Mouse (Mus musculus): Measurements from ENCODE around the gene Mrpl53. TPM values are rescaled to one million over a fixed set of nuclear protein-coding genes. Genes with fewer than 3 reads are reported as not detected.
A peak's percentile ranks its signal among the peaks of the same experiment; 100 is the strongest.

The Mrpl53 gene
- polyA plus RNA-seq, 1 experiment from 2014 or later: 134 TPM

GRCm38 (mm10) chr6:83137576-83137950, 28.7 kb downstream of the Mrpl53 start:
- H3K9ac ChIP-seq (ENCODE audit: low read depth, low read length): peak overlapping the region; percentile 87
- no peaks in the 10 kb centered on the region; the same call in 1 of the 2 replicates for H3K36me3 ChIP-seq (ENCODE audit: control insufficient read depth, insufficient read depth, low read length)
- peak overlapping the region; percentile 58 for H3K4me3 ChIP-seq (ENCODE audit: low read length)
- peak overlapping the region; percentile 81 for H3K4me2 ChIP-seq (ENCODE audit: low read depth, low read length)
- peaks cover 39% of the 10 kb centered on the region for H3K4me1 ChIP-seq (ENCODE audit: control insufficient read depth, insufficient read depth, low read length)
- peak; percentile 81 for ATAC-seq
- WGBS: 1% methylated on average over 12 of the region's 12 CpGs
- peak overlapping the region; percentile 100 for H3K27ac ChIP-seq (ENCODE audit: low read length)
- no peaks in the 10 kb centered on the region for H3K27me3 ChIP-seq (replicated peaks; ENCODE audit: control insufficient read depth, insufficient read depth, low read length)
- H3K9me3 ChIP-seq (ENCODE audit: control insufficient read depth, low read length): no peaks in the 10 kb centered on the region

- Histone ChIP-seq H3K9ac (ENCODE audit: low read depth, low read length) (peak overlapping the region; percentile 87), H3K9me3 (ENCODE audit: control insufficient read depth, low read length) (no peaks in the 10 kb centered on the region), H3K27me3 (replicated peaks; ENCODE audit: control insufficient read depth, insufficient read depth, low read length) (no peaks in the 10 kb centered on the region), H3K4me3 (ENCODE audit: low read length) (peak overlapping the region; percentile 58), H3K4me2 (ENCODE audit: low read depth, low read length) (peak overlapping the region; percentile 81), H3K4me1 (ENCODE audit: control insufficient read depth, insufficient read depth, low read length) (peaks cover 42% of the 10 kb centered on the region), H3K36me3 (ENCODE audit: control insufficient read depth, insufficient read depth, low read length) (no peaks in the 10 kb centered on the region; the same call in 1 of the 2 replicates), H3K27ac (ENCODE audit: low read length) (peak overlapping the region; percentile 100)
- WGBS: 2% methylated on average over 11 of the region's 11 CpGs
- peak; percentile 19 for ATAC-seq
These were observed 29.2 kb downstream of the Mrpl53 start for GRCm38 (mm10) chr6:83138056-83138455.

- H3K4me2 ChIP-seq (ENCODE audit: low read depth, low read length): no peak overlapping the region
- H3K9ac ChIP-seq (ENCODE audit: low read depth, low read length): no peak overlapping the region
- no peaks in the 10 kb centered on the region for H3K27me3 ChIP-seq (replicated peaks; ENCODE audit: control insufficient read depth, insufficient read depth, low read length)
- no peaks in the 10 kb centered on the region; the same call in 1 of the 2 replicates for H3K36me3 ChIP-seq (ENCODE audit: control insufficient read depth, insufficient read depth, low read length)
- ATAC-seq: no peak
- no peak overlapping the region for H3K4me3 ChIP-seq (ENCODE audit: low read length)
- H3K4me1 ChIP-seq (ENCODE audit: control insufficient read depth, insufficient read depth, low read length): peaks cover 38% of the 10 kb centered on the region
- no peak overlapping the region for H3K27ac ChIP-seq (ENCODE audit: low read length)
- H3K9me3 ChIP-seq (ENCODE audit: control insufficient read depth, low read length): no peaks in the 10 kb centered on the region
- WGBS: 87% methylated on average over 8 of the region's 8 CpGs
These were observed 31.2 kb downstream of the Mrpl53 start for GRCm38 (mm10) chr6:83140044-83140443.

DNA sequence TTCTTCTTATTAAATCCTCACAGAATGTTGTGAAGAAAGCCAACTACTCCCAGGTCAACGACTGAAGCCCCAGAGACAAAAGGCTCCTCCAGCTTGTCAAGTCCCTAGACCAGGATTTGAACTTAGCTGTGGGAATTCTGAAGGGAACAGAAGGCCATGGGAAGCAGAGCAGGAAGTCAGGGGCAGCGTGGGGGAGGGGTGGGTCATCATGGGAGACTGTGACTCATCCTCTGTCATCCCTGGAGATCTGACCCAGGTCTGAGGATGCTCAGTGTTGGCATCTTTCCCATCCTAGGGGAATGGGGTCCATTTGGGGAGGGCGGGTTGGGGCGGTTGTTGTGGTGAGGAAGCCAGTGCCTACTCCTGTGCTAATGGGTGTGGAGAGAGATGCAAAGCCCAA, 32.8 kb downstream of the Mrpl53 start:
- peak overlapping the region; percentile 35; the same call in 1 of the 2 replicates for H3K4me3 ChIP-seq (ENCODE audit: low read length)
- H3K4me2 ChIP-seq (ENCODE audit: low read depth, low read length): peak overlapping the region; percentile 57
- no peaks in the 10 kb centered on the region; the same call in 1 of the 2 replicates for H3K36me3 ChIP-seq (ENCODE audit: control insufficient read depth, insufficient read depth, low read length)
- H3K9ac ChIP-seq (ENCODE audit: low read depth, low read length): no peak overlapping the region
- no peaks in the 10 kb centered on the region for H3K27me3 ChIP-seq (replicated peaks; ENCODE audit: control insufficient read depth, insufficient read depth, low read length)
- no peaks in the 10 kb centered on the region for H3K9me3 ChIP-seq (ENCODE audit: control insufficient read depth, low read length)
- no peak overlapping the region for H3K27ac ChIP-seq (ENCODE audit: low read length)
- no peak for ATAC-seq
- H3K4me1 ChIP-seq (ENCODE audit: control insufficient read depth, insufficient read depth, low read length): peaks cover 24% of the 10 kb centered on the region
- 53% methylated on average over 4 of the region's 4 CpGs for WGBS

DNA sequence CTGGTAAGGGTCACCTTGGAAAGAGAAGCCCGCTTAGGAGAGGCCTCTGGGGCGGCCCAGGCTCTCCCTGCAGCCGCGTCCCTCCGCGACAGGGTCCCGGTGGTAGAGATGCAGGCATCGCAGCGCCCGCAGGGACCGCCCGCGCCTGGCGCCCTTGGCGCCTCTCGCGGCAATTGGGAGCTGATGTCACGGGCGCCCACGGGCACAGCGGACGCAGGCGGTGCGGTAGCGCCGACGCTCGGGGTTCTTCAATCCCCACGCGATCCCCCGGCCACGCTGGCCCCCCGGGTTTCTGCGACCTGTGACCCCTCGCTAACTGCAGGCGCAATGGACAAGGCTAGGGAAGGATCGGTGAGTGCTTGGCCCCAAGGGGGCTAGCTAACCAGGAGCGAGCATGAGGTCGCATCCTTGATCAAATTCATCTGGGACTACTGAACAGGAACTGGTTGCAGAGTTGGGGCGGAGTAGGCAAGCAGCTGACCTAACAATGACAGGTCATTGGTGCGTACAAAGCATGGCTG, 33.4 kb downstream of the Mrpl53 start:
- peaks cover under 1% of the 10 kb centered on the region; the same call in 1 of the 2 replicates for H3K36me3 ChIP-seq (ENCODE audit: control insufficient read depth, insufficient read depth, low read length)
- H3K4me1 ChIP-seq (ENCODE audit: control insufficient read depth, insufficient read depth, low read length): peaks cover 24% of the 10 kb centered on the region
- peak overlapping the region; percentile 35 for H3K4me3 ChIP-seq (ENCODE audit: low read length)
- no peak for ATAC-seq
- peak overlapping the region; percentile 63 for H3K9ac ChIP-seq (ENCODE audit: low read depth, low read length)
- no peaks in the 10 kb centered on the region for H3K9me3 ChIP-seq (ENCODE audit: control insufficient read depth, low read length)
- H3K27me3 ChIP-seq (replicated peaks; ENCODE audit: control insufficient read depth, insufficient read depth, low read length): no peaks in the 10 kb centered on the region
- peak overlapping the region; percentile 57 for H3K4me2 ChIP-seq (ENCODE audit: low read depth, low read length)
- no peak overlapping the region for H3K27ac ChIP-seq (ENCODE audit: low read length)
- WGBS: 13% methylated on average over 41 of the region's 41 CpGs

- no peaks in the 10 kb centered on the region for H3K9me3 ChIP-seq (ENCODE audit: control insufficient read depth, low read length)
- no peak for ATAC-seq
- no peak overlapping the region for H3K4me3 ChIP-seq (ENCODE audit: low read length)
- no peak overlapping the region for H3K27ac ChIP-seq (ENCODE audit: low read length)
- H3K4me2 ChIP-seq (ENCODE audit: low read depth, low read length): no peak overlapping the region; the same call in 1 of the 2 replicates
- H3K9ac ChIP-seq (ENCODE audit: low read depth, low read length): no peak overlapping the region
- peaks cover 6% of the 10 kb centered on the region; the same call in 1 of the 2 replicates for H3K36me3 ChIP-seq (ENCODE audit: control insufficient read depth, insufficient read depth, low read length)
- H3K4me1 ChIP-seq (ENCODE audit: control insufficient read depth, insufficient read depth, low read length): peaks cover 21% of the 10 kb centered on the region
- H3K27me3 ChIP-seq (replicated peaks; ENCODE audit: control insufficient read depth, insufficient read depth, low read length): no peaks in the 10 kb centered on the region
- WGBS: 68% methylated on average over 11 of the region's 11 CpGs
These were observed 34.0 kb downstream of the Mrpl53 start for GRCm38 (mm10) chr6:83142886-83143285.

- Histone ChIP-seq H3K4me2 (ENCODE audit: low read depth, low read length) (no peak overlapping the region), H3K27me3 (replicated peaks; ENCODE audit: control insufficient read depth, insufficient read depth, low read length) (no peaks in the 10 kb centered on the region), H3K9me3 (ENCODE audit: control insufficient read depth, low read length) (no peaks in the 10 kb centered on the region), H3K4me1 (ENCODE audit: control insufficient read depth, insufficient read depth, low read length) (peaks cover 12% of the 10 kb centered on the region), H3K9ac (ENCODE audit: low read depth, low read length) (no peak overlapping the region), H3K27ac (ENCODE audit: low read length) (no peak overlapping the region), H3K4me3 (ENCODE audit: low read length) (no peak overlapping the region), H3K36me3 (ENCODE audit: control insufficient read depth, insufficient read depth, low read length) (0 out of 2 replicates have a peak, but pooled peaks cover 8% of the 10 kb centered on the region)
- no peak for ATAC-seq
- WGBS: 69% methylated on average over 2 of the region's 2 CpGs
These were observed 36.4 kb downstream of the Mrpl53 start for GRCm38 (mm10) chr6:83145209-83145608.

DNA sequence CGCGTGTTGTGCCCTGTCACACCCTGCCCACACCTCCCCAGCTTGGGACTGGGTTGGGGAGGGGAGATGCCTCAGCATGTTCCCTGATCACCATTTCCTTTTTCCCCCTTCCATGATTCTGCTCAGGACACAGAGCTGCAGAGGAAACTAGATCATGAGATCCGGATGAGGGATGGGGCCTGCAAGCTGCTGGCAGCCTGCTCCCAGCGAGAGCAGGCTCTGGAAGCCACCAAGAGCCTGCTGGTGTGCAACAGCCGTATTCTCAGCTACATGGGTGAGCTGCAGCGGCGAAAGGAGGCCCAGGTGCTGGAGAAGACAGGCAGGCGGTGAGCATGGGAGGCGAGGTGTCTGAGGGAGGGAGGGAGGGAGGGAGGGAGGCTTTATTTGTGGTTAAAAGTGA, 37.0 kb downstream of the Mrpl53 start:
- H3K27ac ChIP-seq (ENCODE audit: low read length): no peak overlapping the region
- peaks cover 12% of the 10 kb centered on the region for H3K4me1 ChIP-seq (ENCODE audit: control insufficient read depth, insufficient read depth, low read length)
- no peak overlapping the region for H3K4me3 ChIP-seq (ENCODE audit: low read length)
- no peak overlapping the region for H3K9ac ChIP-seq (ENCODE audit: low read depth, low read length)
- H3K27me3 ChIP-seq (replicated peaks; ENCODE audit: control insufficient read depth, insufficient read depth, low read length): no peaks in the 10 kb centered on the region
- H3K36me3 ChIP-seq (ENCODE audit: control insufficient read depth, insufficient read depth, low read length): peaks cover 8% of the 10 kb centered on the region; the same call in 1 of the 2 replicates
- H3K9me3 ChIP-seq (ENCODE audit: control insufficient read depth, low read length): no peaks in the 10 kb centered on the region
- H3K4me2 ChIP-seq (ENCODE audit: low read depth, low read length): no peak overlapping the region
- ATAC-seq: no peak
- 70% methylated on average over 9 of the region's 9 CpGs for WGBS

DNA sequence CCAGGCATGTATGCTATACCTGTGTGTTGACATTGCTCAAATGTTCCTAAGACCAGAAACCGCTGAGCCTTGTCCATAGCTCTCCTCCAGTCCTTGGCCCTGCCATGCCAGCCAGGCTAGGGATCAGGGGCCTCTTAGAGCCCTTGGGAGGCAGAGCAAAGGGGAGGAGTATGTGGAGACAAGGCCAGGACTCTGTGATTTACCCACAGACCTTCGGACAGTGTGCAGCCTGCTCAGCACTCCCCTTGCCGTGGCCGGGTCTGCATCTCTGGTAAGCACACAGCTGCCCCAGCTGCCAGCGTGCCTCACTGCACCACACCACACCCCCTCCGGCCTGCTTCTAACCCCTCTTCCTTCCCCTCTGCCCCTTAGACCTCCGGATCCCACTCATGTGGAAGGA, 38.4 kb downstream of the Mrpl53 start:
- no peak overlapping the region for H3K4me3 ChIP-seq (ENCODE audit: low read length)
- no peaks in the 10 kb centered on the region for H3K27me3 ChIP-seq (replicated peaks; ENCODE audit: control insufficient read depth, insufficient read depth, low read length)
- peaks cover 6% of the 10 kb centered on the region for H3K4me1 ChIP-seq (ENCODE audit: control insufficient read depth, insufficient read depth, low read length)
- no peak for ATAC-seq
- WGBS: 61% methylated on average over 7 of the region's 7 CpGs
- H3K27ac ChIP-seq (ENCODE audit: low read length): no peak overlapping the region
- no peaks in the 10 kb centered on the region for H3K9me3 ChIP-seq (ENCODE audit: control insufficient read depth, low read length)
- no peak overlapping the region for H3K9ac ChIP-seq (ENCODE audit: low read depth, low read length)
- peaks cover 8% of the 10 kb centered on the region; the same call in 1 of the 2 replicates for H3K36me3 ChIP-seq (ENCODE audit: control insufficient read depth, insufficient read depth, low read length)
- no peak overlapping the region for H3K4me2 ChIP-seq (ENCODE audit: low read depth, low read length)

- Histone ChIP-seq H3K4me2 (ENCODE audit: low read depth, low read length) (no peak overlapping the region), H3K27me3 (replicated peaks; ENCODE audit: control insufficient read depth, insufficient read depth, low read length) (no peaks in the 10 kb centered on the region), H3K4me1 (ENCODE audit: control insufficient read depth, insufficient read depth, low read length) (peaks cover 3% of the 10 kb centered on the region; the same call in 1 of the 2 replicates), H3K27ac (ENCODE audit: low read length) (no peak overlapping the region), H3K36me3 (ENCODE audit: control insufficient read depth, insufficient read depth, low read length) (peaks cover 11% of the 10 kb centered on the region; the same call in 1 of the 2 replicates), H3K9ac (ENCODE audit: low read depth, low read length) (no peak overlapping the region), H3K9me3 (ENCODE audit: control insufficient read depth, low read length) (no peaks in the 10 kb centered on the region), H3K4me3 (ENCODE audit: low read length) (no peak overlapping the region)
- no peak for ATAC-seq
- 40% methylated on average over 8 of the region's 8 CpGs for WGBS
These were observed 42.9 kb downstream of the Mrpl53 start for GRCm38 (mm10) chr6:83151721-83152120.

Measured in intestine, embryonic 16.5 days (tissue).